Mouse (Mus musculus) lung, embryonic 14.5 days (tissue): ENCODE measurements around the gene Cd180. TPM values are rescaled to one million over a fixed set of nuclear protein-coding genes. Genes with fewer than 3 reads are reported as not detected.

Experiments used
- ATAC-seq: fragments of 200-750 bp; cut with Nextera tagmentation; 2 replicates; pipeline ENCODE4 v1.8.0; 2017; ENCODE audit warnings: mild to moderate bottlenecking, moderate TSS enrichment, moderate library complexity; ENCODE audit not compliant: insufficient read depth
- DNase-seq: peaks from one replicate; pipeline ENCODE4 v3.0.0-alpha.2; 2015
- H3K27ac ChIP-seq: fragments of 300-500 bp; sonication (generic); 2 replicates; pipeline ENCODE4 v1.5.1; 2014; ENCODE audit warnings: low read depth, mild to moderate bottlenecking, moderate library complexity
- H3K27me3 ChIP-seq: fragments of 300-500 bp; sonication (generic); 2 replicates; pipeline ENCODE4 v1.6.1; 2014; ENCODE audit warnings: low read length, control low read depth; ENCODE audit not compliant: insufficient read depth
- H3K36me3 ChIP-seq: fragments of 300-500 bp; sonication (generic); 2 replicates; pipeline ENCODE4 v1.6.1; 2014; ENCODE audit warnings: control low read depth; ENCODE audit not compliant: insufficient read depth
- H3K4me1 ChIP-seq: fragments of 300-500 bp; sonication (generic); 2 replicates; pipeline ENCODE4 v1.6.1; 2014; ENCODE audit warnings: antibody characterized with exemption, control low read depth; ENCODE audit not compliant: insufficient read depth
- H3K4me2 ChIP-seq: fragments of 300-500 bp; sonication (generic); 2 replicates; pipeline ENCODE4 v1.6.1; 2014; ENCODE audit warnings: mild to moderate bottlenecking
- H3K4me3 ChIP-seq: fragments of 300-500 bp; sonication (generic); 2 replicates; pipeline ENCODE4 v1.5.1; 2014; ENCODE audit warnings: low read depth, low read length
- H3K9ac ChIP-seq: fragments of 300-500 bp; sonication (generic); 2 replicates; pipeline ENCODE4 v1.6.1; 2014
- H3K9me3 ChIP-seq: fragments of 300-500 bp; sonication (generic); 2 replicates; pipeline ENCODE4 v1.6.1; 2016; ENCODE audit warnings: low read depth, low read length, control low read depth
- CTCF ChIP-seq: IDR thresholded peaks from 2 replicates; pipeline ENCODE4 v1.5.1; 2016; ENCODE audit warnings: antibody characterized with exemption, low read depth
- WGBS: fragments of 180-500 bp; shearing (Covaris S2); extraction: QIAGEN DNeasy Blood & Tissue Kit; methylation state at CpG from one replicate; pipeline ENCODE4 v1.1.7; 2014; 5-methylcytosine and 5-hydroxymethylcytosine counted together
- polyA plus RNA-seq: library from polyadenylated mRNA; unstranded; fragments of >200 nt; fragmentation: Nextera tagmentation; extraction: Ambion mirVana; gene quantifications from 2 replicates; pipeline ENCODE4 v1.2.1, GENCODE M21; 2014

Gene Cd180
- polyA plus RNA-seq, 1 experiment from 2014 or later = 0.84 TPM

GRCm38 (mm10) chr13:102767110-102767509 is 73.8 kb downstream of the Cd180 start:
- Histone ChIP-seq H3K27me3 (no peaks in the 10 kb centered on the region), H3K4me3 (no peak overlapping the region), H3K4me1 (no peaks in the 10 kb centered on the region), H3K9ac (no peak overlapping the region), H3K27ac (no peak overlapping the region), H3K9me3 (no peaks in the 10 kb centered on the region), H3K4me2 (no peak overlapping the region), H3K36me3 (peaks cover 44% of the 10 kb centered on the region)
- no peak for TF ChIP-seq CTCF
- no peak for DNase-seq
- ATAC-seq = no peak
- 72% methylated on average over 7 of the region's 7 CpGs for WGBS

- Histone ChIP-seq H3K4me2 (no peak overlapping the region), H3K4me1 (no peaks in the 10 kb centered on the region), H3K27me3 (no peaks in the 10 kb centered on the region), H3K9ac (no peak overlapping the region), H3K4me3 (no peak overlapping the region), H3K27ac (no peak overlapping the region), H3K9me3 (no peaks in the 10 kb centered on the region), H3K36me3 (peaks cover 50% of the 10 kb centered on the region)
- TF ChIP-seq CTCF = no peak
- DNase-seq (no peak), ATAC-seq (no peak)
- 93% methylated on average over 11 of the region's 11 CpGs for WGBS
Measured at GRCm38 (mm10) chr13:102768512-102768911, 75.2 kb downstream of the Cd180 start.

GRCm38 (mm10) chr13:102770194-102770593 is 76.8 kb downstream of the Cd180 start:
- TF ChIP-seq CTCF = no peak
- ATAC-seq (peak; percentile 74), DNase-seq (peak; percentile 86)
- Histone ChIP-seq H3K27me3 (no peaks in the 10 kb centered on the region), H3K9ac (no peak overlapping the region), H3K4me2 (no peak overlapping the region), H3K4me3 (no peak overlapping the region), H3K9me3 (no peaks in the 10 kb centered on the region), H3K36me3 (peaks cover 45% of the 10 kb centered on the region), H3K4me1 (no peaks in the 10 kb centered on the region), H3K27ac (no peak overlapping the region)
- WGBS = 34% methylated on average over 8 of the region's 8 CpGs

- Histone ChIP-seq H3K27me3 (no peaks in the 10 kb centered on the region), H3K4me3 (no peak overlapping the region), H3K9ac (no peak overlapping the region), H3K36me3 (peaks cover 31% of the 10 kb centered on the region), H3K9me3 (no peaks in the 10 kb centered on the region), H3K27ac (no peak overlapping the region), H3K4me2 (no peak overlapping the region), H3K4me1 (no peaks in the 10 kb centered on the region)
- ATAC-seq = no peak
- TF ChIP-seq CTCF = no peak
- WGBS = 86% methylated on average over 9 of the region's 9 CpGs
- DNase-seq = no peak
Measured at GRCm38 (mm10) chr13:102773169-102773568, 79.8 kb downstream of the Cd180 start.

GRCm38 (mm10) chr13:102774786-102775201 is 81.4 kb downstream of the Cd180 start:
- H3K9me3 ChIP-seq = no peaks in the 10 kb centered on the region
- H3K27me3 ChIP-seq = no peaks in the 10 kb centered on the region
- DNase-seq (peak; percentile 29), ATAC-seq (no peak)
- H3K4me2 ChIP-seq = no peak overlapping the region
- no peak overlapping the region for H3K27ac ChIP-seq
- no peak for TF ChIP-seq CTCF
- H3K36me3 ChIP-seq = peaks cover 39% of the 10 kb centered on the region
- no peaks in the 10 kb centered on the region for H3K4me1 ChIP-seq
- WGBS = 70% methylated on average over 7 of the region's 7 CpGs
- H3K4me3 ChIP-seq = no peak overlapping the region
- no peak overlapping the region for H3K9ac ChIP-seq

GRCm38 (mm10) chr13:102775506-102775905 is 82.1 kb downstream of the Cd180 start:
- Histone ChIP-seq H3K36me3 (peaks cover 37% of the 10 kb centered on the region), H3K9me3 (no peaks in the 10 kb centered on the region), H3K4me1 (no peaks in the 10 kb centered on the region), H3K4me2 (no peak overlapping the region), H3K9ac (no peak overlapping the region), H3K4me3 (no peak overlapping the region), H3K27ac (no peak overlapping the region), H3K27me3 (no peaks in the 10 kb centered on the region)
- TF ChIP-seq CTCF = no peak
- DNase-seq (no peak), ATAC-seq (no peak)
- WGBS = 67% methylated on average over 6 of the region's 6 CpGs

GRCm38 (mm10) chr13:102778859-102779258 is 85.5 kb downstream of the Cd180 start:
- Histone ChIP-seq H3K4me2 (no peak overlapping the region), H3K9ac (no peak overlapping the region), H3K4me1 (no peaks in the 10 kb centered on the region), H3K4me3 (no peak overlapping the region), H3K36me3 (peaks cover 44% of the 10 kb centered on the region), H3K27ac (no peak overlapping the region), H3K9me3 (no peaks in the 10 kb centered on the region), H3K27me3 (no peaks in the 10 kb centered on the region)
- DNase-seq (no peak), ATAC-seq (no peak)
- 94% methylated on average over 3 of the region's 3 CpGs for WGBS
- TF ChIP-seq CTCF = no peak

GRCm38 (mm10) chr13:102779275-102779674 is 85.9 kb downstream of the Cd180 start:
- Histone ChIP-seq H3K9me3 (no peaks in the 10 kb centered on the region), H3K27me3 (no peaks in the 10 kb centered on the region), H3K36me3 (peaks cover 39% of the 10 kb centered on the region), H3K9ac (no peak overlapping the region), H3K4me2 (no peak overlapping the region), H3K4me1 (no peaks in the 10 kb centered on the region), H3K4me3 (no peak overlapping the region), H3K27ac (no peak overlapping the region)
- no peak for ATAC-seq
- WGBS = 93% methylated on average over 3 of the region's 3 CpGs
- no peak for DNase-seq
- no peak for TF ChIP-seq CTCF
